Mouse (Mus musculus): Measurements from ENCODE around the gene Apbb2.
A peak's percentile ranks its signal among the peaks of the same experiment; 100 is the strongest.

Gene Apbb2

DNA sequence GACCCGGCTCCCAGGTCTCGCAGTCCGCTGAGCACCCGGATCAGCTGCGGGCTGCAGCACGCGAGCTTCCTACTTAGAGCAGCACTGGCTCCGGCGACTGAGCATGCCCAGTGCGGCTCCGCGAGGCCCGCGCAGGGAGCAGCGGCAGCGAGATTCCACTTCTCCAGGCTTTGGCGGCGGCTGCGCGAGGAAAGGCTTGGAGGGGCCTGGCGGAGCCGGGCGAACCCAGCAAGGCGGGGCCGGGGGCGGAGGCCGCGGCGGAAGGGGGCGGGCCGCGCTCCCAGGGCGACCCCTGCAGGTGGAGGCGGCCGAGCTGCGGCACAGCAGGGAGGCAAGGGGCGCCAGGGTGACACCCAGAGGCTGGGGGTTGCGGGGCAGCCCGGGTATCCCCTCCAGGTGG lies at the start of gene Apbb2:
Gene Apbb2, minus strand, starts transcription at position 188 of the 400 bp plus-strand sequence.
- peak; percentile 94 to 98 for DNase-seq

DNA sequence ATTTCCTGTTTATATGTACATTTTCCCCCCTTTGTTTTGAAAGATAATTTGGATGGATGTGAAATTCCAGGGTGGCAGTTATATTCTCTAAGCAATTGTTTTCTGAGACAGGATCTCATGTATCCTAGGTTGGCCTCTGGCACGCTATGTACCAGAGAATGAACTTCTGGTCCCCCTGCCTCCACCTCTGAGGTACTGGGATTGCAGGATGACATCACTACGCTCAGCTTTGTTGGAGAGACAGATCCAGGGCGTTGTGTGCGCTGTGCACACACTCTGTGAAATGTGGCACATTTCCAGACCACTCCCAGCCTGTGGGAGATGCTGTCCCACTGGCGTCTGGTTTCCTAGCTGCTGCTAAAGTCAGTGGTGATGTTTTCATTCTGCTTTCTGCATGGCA lies 35.6 kb upstream of the Apbb2 start:
- DNase-seq, result peak; percentile 66 to 82

DNA sequence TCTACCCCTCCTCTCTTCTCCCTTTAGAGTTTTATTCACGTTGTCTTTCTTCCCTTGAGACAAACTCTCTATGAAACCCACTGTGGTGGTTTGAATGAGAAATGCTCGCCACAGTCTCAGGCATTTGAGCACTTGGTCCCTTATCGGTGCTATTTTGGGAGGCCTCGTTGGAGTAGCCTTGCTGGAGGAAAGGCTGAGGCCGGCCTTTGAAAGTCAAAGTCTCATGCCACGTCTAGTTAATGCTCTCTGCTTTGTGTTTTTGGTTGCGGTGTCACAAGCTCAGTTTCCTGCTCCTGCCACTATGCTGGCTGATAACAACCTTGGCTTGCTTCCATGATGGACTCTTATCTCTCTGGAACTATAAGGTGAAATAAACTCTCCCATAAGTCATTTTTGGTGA lies 28.9 kb upstream of the Apbb2 start:
- no peak for DNase-seq

- no peak for DNase-seq
Observed at GRCm38 (mm10) chr5:66643260-66643659, 24.7 kb upstream of the Apbb2 start.

- no peak for DNase-seq
Observed at GRCm38 (mm10) chr5:66642156-66642555, 23.6 kb upstream of the Apbb2 start.

- DNase-seq, result no peak
Observed at GRCm38 (mm10) chr5:66635459-66636079, 17.0 kb upstream of the Apbb2 start.

GRCm38 (mm10) chr5:66627805-66628204 lies 9.2 kb upstream of the Apbb2 start:
- DNase-seq, result no peak

GRCm38 (mm10) chr5:66620191-66620625 lies 1.6 kb upstream of the Apbb2 start:
- peak; percentile 90 to 96 for DNase-seq

DNA sequence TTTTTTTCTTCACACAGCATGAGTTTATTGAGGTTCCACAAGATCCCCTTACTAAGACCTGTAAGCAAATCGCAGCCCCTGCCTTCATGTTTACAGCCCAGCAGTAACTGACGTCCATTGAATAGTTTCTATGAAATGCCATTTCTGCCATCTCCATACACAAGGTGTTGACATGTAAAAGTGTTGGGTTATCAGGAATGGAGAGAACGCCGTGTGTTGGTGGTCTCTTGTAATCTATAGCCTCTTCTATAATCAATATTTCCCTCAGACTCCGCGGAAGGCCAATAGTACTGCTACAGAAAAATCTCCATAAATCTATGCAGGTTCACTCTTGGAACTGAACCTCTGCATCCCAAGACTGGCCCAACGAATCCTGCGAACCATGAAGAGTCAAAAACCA lies 1.1 kb upstream of the Apbb2 start:
- no peak for DNase-seq

DNA sequence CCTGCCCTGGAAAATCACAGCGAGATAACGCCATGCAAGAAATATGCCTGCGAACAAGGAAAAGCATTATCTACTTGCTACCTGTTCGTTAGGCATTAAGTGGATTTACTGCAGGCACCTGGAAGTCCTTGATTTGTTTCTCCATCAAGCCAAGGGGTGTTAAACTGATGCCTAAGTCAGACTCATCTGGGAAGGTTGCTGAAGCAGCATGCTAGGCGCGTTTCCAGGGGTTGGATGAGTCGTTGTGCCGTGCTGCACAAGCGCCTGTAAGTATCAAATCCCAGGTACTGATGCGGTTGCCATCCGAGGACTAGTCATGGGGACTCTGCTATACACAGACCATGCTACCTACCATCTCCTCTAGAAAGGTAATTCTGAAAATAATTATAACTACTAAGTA lies 611 bp upstream of the Apbb2 start:
- no peak for DNase-seq

DNA sequence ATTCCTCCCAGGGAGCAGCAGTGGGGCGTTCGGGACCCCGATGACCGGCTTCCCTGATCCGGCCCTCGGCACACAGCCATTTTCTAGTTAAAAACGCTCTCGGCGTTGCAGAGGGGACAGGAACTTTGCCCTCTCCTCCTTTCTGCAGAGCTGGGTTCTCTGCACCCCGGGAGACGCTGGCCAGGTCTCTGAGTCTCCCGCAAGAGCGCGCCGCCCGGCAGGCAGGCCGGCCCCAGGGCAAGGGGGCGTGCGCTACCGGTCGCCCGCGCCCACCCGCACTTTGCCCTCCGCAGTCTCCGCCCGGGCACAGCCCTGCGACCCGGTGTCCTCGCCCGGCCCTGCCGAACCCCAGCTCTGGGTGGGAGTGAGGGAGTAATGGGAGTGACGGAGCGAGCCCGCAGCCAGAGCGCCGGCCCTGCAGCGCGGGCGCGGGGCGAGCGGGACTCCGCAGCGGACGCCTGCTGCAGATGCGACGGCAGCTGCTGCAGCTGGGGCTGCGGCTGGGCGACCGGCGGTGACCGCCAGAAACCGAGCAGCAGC lies 593 bp downstream of the Apbb2 start:
- DNase-seq, result peak; percentile 79 to 92

- no peak for DNase-seq
Observed at GRCm38 (mm10) chr5:66614940-66615339, 3.6 kb downstream of the Apbb2 start.

GRCm38 (mm10) chr5:66613725-66614124 lies 4.9 kb downstream of the Apbb2 start:
- DNase-seq, result no peak

- no peak for DNase-seq
Observed at GRCm38 (mm10) chr5:66612964-66613363, 5.6 kb downstream of the Apbb2 start.

DNA sequence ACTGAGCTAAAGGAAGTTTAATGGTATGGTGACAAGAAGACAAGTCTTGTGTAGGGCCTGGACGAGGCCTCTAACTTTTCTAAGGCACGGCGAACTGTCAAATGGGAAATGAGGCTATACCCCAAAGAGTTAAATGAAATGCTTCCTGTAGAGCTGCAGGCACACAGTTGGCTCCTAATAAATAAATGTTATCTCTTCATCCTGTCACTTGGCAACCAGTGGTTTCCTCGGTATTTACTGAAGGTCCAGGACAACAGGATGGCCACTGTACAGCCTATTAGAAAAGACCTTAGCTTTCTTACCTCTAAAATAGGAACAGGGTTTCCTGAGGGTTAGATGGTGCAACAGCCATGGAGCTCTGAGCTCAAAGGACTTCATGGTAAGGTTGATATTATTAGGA lies 6.7 kb downstream of the Apbb2 start:
- DNase-seq, result no peak

GRCm38 (mm10) chr5:66611361-66611760 lies 7.2 kb downstream of the Apbb2 start:
- DNase-seq, result no peak

GRCm38 (mm10) chr5:66610270-66610669 lies 8.3 kb downstream of the Apbb2 start:
- DNase-seq, result no peak

DNA sequence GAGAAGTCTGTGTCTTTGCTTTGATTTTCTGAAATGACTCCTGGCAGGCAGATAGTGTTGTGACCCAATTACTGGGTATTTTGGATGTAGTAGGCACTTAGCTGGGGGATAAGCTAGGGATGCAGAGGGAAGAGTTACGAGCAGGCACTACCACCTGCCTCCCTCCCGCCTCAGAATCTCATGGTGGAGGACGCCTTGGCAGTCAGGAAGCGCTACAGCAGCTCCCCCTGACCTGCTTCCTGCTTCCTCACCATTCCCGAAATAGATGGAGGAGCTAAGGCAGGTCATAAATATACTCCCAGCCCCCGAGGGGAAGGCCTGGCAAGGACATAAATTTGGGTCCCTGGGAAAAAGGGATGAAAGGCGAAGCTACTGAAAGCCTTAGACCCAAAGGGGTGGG lies 9.3 kb downstream of the Apbb2 start:
- DNase-seq, result peak; percentile 40 to 70

- no peak for DNase-seq
Observed at GRCm38 (mm10) chr5:66607801-66608200, 10.8 kb downstream of the Apbb2 start.

- DNase-seq, result no peak
Observed at GRCm38 (mm10) chr5:66607201-66607600, 11.4 kb downstream of the Apbb2 start.

- no peak for DNase-seq
Observed at GRCm38 (mm10) chr5:66605636-66606035, 12.9 kb downstream of the Apbb2 start.

- no peak for DNase-seq
Observed at GRCm38 (mm10) chr5:66604423-66604822, 14.2 kb downstream of the Apbb2 start.

DNA sequence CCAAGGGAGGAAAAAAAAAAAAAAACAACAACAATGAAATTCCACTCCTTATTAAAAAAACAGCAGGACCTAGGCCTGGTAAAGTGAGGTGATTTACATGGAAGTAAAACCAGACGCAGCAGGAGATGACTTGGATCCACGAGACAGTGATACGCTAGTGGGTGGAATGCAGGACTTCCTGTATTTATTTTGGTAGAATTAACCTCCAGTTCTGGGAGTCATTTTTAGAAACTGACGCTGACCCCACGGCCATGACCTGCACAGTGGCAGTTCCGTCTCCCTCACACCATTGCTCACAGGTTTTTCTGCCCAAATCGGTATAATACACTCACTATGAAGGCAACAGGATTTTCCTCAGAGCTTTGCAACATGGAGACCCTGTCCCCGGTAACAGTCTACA lies 14.8 kb downstream of the Apbb2 start:
- DNase-seq, result peak; percentile 61 to 74

DNA sequence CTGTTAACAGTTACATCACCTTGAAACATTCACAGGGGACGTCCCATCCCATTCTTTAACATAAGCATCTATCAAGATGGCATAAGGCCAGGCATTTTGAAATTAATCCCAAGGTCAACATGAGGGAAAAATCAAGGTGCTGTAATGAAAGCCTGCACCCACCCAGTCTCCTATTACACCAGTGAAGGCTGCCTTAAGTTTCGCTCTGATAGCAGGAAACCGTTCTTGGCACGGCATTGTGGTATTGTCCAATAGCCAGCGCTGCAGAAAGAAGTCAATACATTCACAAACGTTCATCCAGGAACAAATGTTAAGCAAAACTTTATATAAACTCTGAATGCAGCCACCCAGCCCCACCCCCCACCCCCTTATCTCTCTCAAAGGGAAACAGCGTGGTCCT lies 15.4 kb downstream of the Apbb2 start:
- peak; percentile 70 to 74 for DNase-seq

DNA sequence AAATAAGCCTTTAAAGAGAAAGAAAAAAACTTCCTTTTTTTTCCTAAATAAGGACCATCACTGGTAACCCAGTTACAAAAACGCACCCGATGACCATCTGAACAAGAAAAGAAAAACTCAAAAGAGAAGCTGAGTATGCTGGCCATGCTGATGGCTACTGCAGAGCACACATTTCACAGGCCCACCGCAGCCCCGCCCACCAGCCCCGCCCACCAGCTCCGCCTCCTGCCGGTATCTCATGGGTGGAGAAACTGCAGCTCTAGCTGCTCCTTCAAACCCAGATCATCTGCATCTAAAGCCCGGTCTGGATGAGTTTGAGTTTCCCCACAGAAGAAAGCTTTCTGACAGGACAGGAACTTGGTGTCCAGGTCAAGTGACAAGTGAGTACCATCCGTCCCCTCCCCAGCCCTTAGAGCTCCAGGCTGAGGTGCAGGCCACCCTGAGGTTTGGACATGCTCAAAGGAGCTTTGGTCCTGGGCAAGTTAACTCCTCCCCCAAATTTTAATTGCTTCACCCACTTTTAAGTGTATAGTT lies 16.2 kb downstream of the Apbb2 start:
- peak; percentile 49 to 53 for DNase-seq
